Mouse (Mus musculus) E14TG2a.4 (cell line): Measurements from ENCODE around the gene Mgat5.

ENCODE experiments used
- CTCF ChIP-seq: conservative IDR thresholded peaks from 2 replicates; pipeline ENCODE4 v1.5.1; 2014; ENCODE audit warnings: low read length
- POU5F1 ChIP-seq: IDR thresholded peaks from 2 replicates; pipeline ENCODE4 v1.6.1; 2014; ENCODE audit warnings: low read length, borderline replicate concordance

- TF ChIP-seq CTCF, result no peak
- TF ChIP-seq POU5F1, result no peak
These were observed 43.6 kb downstream of the Mgat5 start for GRCm38 (mm10) chr1:127248433-127248832.
